Mouse (Mus musculus) liver, embryonic 13.5 days (tissue): ENCODE data around the gene Cdkn1c. TPM values are rescaled to one million over a fixed set of nuclear protein-coding genes. Genes with fewer than 3 reads are reported as not detected.
A peak's percentile ranks its signal among the peaks of the same experiment; 100 is the strongest.

Experiments
- ATAC-seq: fragments of 200-750 bp; cut with Nextera tagmentation; 2 replicates; pipeline ENCODE4 v1.8.0; 2017; ENCODE audit warnings: low read depth, mild to moderate bottlenecking, moderate number of reproducible peaks, moderate library complexity
- DNase-seq: peaks from one replicate; pipeline ENCODE4 v3.0.0; 2022
- H3K27ac ChIP-seq: fragments of 300-500 bp; sonication (generic); 2 replicates; pipeline ENCODE4 v1.5.1; 2015; ENCODE audit warnings: moderate library complexity, mild to moderate bottlenecking, inconsistent platforms
- H3K27me3 ChIP-seq: fragments of 300-500 bp; sonication (generic); 2 replicates; pipeline ENCODE4 v1.6.1; 2015; ENCODE audit warnings: mild to moderate bottlenecking, inconsistent platforms
- H3K36me3 ChIP-seq: fragments of 300-500 bp; sonication (generic); 2 replicates; pipeline ENCODE4 v1.6.1; 2015; ENCODE audit warnings: mild to moderate bottlenecking, inconsistent platforms
- H3K4me1 ChIP-seq: fragments of 300-500 bp; sonication (generic); replicated peaks from 2 replicates; pipeline ENCODE4 v1.6.1; 2015; ENCODE audit warnings: inconsistent platforms
- H3K4me2 ChIP-seq: fragments of 300-500 bp; sonication (generic); 2 replicates; pipeline ENCODE4 v1.6.1; 2015; ENCODE audit warnings: inconsistent platforms, mild to moderate bottlenecking, moderate library complexity
- H3K4me3 ChIP-seq: fragments of 300-500 bp; sonication (generic); replicated peaks from 2 replicates; pipeline ENCODE4 v1.5.1; 2015; ENCODE audit warnings: mild to moderate bottlenecking, inconsistent platforms
- H3K9ac ChIP-seq: fragments of 300-500 bp; sonication (generic); 2 replicates; pipeline ENCODE4 v1.6.1; 2015; ENCODE audit warnings: mild to moderate bottlenecking, inconsistent platforms
- H3K9me3 ChIP-seq: fragments of 300-500 bp; sonication (generic); replicated peaks from 2 replicates; pipeline ENCODE4 v1.6.1; 2016; ENCODE audit warnings: inconsistent platforms
- WGBS: fragments of 180-500 bp; shearing (Covaris S2); methylation state at CpG from one replicate; pipeline ENCODE4 v1.1.7; 2015; ENCODE audit not compliant: insufficient replicate concordance; 5-methylcytosine and 5-hydroxymethylcytosine counted together
- polyA plus RNA-seq: library from polyadenylated mRNA; unstranded; fragments of >200 nt; fragmentation: Nextera tagmentation; extraction: Ambion mirVana; gene quantifications from 2 replicates; pipeline ENCODE4 v1.2.1, GENCODE M21; 2015

Gene Cdkn1c
- polyA plus RNA-seq = 178 and 199 TPM in 2 replicates

DNA sequence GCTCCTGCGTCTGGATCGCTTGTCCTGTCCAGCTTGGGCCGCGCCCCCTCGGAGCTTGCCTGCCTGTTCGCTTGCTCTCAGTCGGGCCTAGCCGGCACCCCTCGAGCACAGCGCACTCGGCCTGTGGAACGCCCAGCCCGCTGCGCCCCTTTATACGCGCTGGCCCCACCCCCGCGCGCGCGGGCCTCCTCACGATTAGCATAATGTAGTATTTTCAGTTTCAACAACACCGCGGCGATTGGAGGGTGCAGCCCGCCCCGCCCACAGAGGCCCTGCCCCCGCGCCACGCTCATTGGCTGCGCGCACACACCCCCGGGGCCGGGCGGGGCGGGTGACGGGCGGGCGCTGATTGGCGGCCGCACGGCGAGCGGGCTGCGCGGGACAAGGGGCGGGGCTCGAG, at the start of gene Cdkn1c:
TSS of gene Cdkn1c (minus strand) at position 177 of the 400 bp plus-strand sequence.
- peak within 1 kb of the TSS; percentile 58 for H3K9ac ChIP-seq
- DNase-seq (peak; percentile 78), ATAC-seq (peak; percentile 88)
- H3K9me3 ChIP-seq = peaks cover 33% of the 10 kb centered on the region
- peaks cover 42% of the 10 kb centered on the region for H3K4me1 ChIP-seq
- H3K36me3 ChIP-seq = peaks cover 5% of the 10 kb centered on the region; the same call in 1 of the 2 replicates
- H3K4me2 ChIP-seq = peak within 1 kb of the TSS; percentile 64
- peaks cover 95% of the 10 kb centered on the region for H3K27me3 ChIP-seq
- 16% methylated on average over 47 of the region's 48 CpGs for WGBS
- H3K4me3 ChIP-seq = peak within 1 kb of the TSS; percentile 54
- H3K27ac ChIP-seq = peak within 1 kb of the TSS; percentile 32; the same call in 1 of the 2 replicates

DNA sequence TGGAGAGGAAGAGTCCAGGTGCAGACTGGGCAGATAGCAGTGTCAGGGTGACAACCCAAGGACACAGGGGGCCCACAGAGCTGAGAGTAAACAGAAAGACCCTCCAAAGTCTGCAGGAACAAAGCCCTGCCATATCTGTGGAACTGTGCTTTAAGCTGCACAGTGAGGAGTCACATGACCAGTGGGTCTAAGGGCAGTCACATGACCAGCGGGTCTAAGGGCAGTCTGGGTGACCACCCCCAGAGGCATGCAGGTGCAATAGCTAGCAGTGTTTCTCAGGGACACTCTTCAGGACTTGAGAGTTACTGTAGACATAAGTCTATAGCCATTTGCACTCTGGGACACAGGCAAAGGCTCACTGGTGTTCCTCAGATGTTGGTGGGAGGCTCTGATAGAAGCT, 48.7 kb upstream of the Cdkn1c start:
- Histone ChIP-seq H3K4me1 (peaks cover 7% of the 10 kb centered on the region; the same call in 1 of the 2 replicates), H3K36me3 (peaks cover 16% of the 10 kb centered on the region), H3K4me3 (no peak overlapping the region), H3K9me3 (no peaks in the 10 kb centered on the region), H3K27ac (no peak overlapping the region), H3K9ac (no peak overlapping the region), H3K4me2 (no peak overlapping the region), H3K27me3 (peaks cover 19% of the 10 kb centered on the region)
- WGBS = 44% methylated on average over 1 of the region's 1 CpGs
- ATAC-seq (no peak), DNase-seq (no peak)

DNA sequence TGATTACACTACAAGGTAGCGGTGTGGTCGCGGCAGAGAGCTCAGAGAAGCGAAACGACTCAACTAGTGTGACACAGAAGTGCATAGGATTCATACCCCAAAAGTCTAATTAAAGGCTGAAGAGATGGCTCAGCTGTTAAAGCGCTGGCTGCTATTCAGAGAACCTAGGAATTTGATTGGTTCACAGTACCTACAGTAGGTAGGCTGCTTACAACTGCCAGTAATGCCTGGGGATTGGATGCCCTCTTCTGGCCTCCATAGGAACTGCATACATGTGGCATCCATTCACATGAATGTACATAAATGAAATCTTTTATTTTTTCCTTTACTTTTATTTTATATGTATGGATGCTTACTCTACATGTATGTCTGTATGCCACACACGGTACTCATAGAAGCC, 45.8 kb upstream of the Cdkn1c start:
- no peak for ATAC-seq
- Histone ChIP-seq H3K36me3 (no peaks in the 10 kb centered on the region), H3K27ac (no peak overlapping the region), H3K4me1 (peaks cover 19% of the 10 kb centered on the region), H3K9ac (no peak overlapping the region), H3K4me3 (no peak overlapping the region), H3K27me3 (peaks cover 47% of the 10 kb centered on the region), H3K4me2 (no peak overlapping the region), H3K9me3 (no peaks in the 10 kb centered on the region)
- WGBS = 25% methylated on average over 7 of the region's 7 CpGs
- peak; percentile 38 for DNase-seq

DNA sequence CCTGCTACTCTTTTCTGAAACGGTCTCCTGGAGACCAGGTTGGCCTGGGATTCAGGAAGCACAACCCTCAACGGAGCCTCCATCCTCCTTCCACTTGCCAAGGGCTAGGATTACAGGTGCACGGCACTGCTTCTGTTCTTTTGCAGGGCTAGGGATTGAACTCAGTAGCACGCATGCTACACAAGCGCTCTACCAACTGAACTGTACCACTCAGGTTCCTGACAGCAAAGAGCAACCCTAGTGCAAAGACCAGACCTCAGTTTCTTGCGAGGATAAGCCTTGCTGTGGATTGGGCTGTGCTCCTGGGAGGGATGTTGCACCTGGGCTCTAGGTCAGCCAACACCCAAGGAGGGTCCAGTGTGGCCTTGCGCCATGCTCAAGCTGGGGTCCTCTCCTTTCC, 45.4 kb upstream of the Cdkn1c start:
- H3K4me2 ChIP-seq = no peak overlapping the region
- no peak overlapping the region for H3K27ac ChIP-seq
- no peaks in the 10 kb centered on the region for H3K36me3 ChIP-seq
- H3K4me1 ChIP-seq = peaks cover 21% of the 10 kb centered on the region
- no peak for ATAC-seq
- no peak for DNase-seq
- H3K9me3 ChIP-seq = no peaks in the 10 kb centered on the region
- H3K9ac ChIP-seq = no peak overlapping the region
- H3K4me3 ChIP-seq = no peak overlapping the region
- 55% methylated on average over 7 of the region's 7 CpGs for WGBS
- peaks cover 52% of the 10 kb centered on the region for H3K27me3 ChIP-seq

DNA sequence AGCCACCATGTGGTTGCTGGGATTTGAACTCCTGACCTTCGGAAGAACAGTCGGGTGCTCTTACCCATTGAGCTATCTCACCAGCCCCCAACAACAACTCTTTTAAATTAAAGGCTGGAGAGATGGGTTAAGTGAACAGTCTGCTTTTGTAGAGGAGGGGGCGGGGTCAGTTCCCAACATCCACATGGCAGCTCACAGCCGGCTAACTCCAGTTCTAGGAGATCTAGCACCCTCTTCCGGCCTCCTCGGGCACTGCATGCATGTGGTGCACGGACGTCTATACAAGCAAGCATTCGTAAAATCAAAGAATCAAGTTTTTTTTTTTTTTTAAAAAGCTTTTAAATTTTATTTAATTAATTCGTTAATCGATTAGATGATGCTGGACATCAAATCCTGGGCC, 45.0 kb upstream of the Cdkn1c start:
- H3K9ac ChIP-seq = no peak overlapping the region
- H3K4me3 ChIP-seq = no peak overlapping the region
- no peaks in the 10 kb centered on the region for H3K36me3 ChIP-seq
- H3K27ac ChIP-seq = no peak overlapping the region
- peaks cover 56% of the 10 kb centered on the region for H3K27me3 ChIP-seq
- no peak for ATAC-seq
- 20% methylated on average over 11 of the region's 11 CpGs for WGBS
- no peaks in the 10 kb centered on the region for H3K9me3 ChIP-seq
- DNase-seq = peak; percentile 59
- peaks cover 17% of the 10 kb centered on the region for H3K4me1 ChIP-seq
- H3K4me2 ChIP-seq = no peak overlapping the region

DNA sequence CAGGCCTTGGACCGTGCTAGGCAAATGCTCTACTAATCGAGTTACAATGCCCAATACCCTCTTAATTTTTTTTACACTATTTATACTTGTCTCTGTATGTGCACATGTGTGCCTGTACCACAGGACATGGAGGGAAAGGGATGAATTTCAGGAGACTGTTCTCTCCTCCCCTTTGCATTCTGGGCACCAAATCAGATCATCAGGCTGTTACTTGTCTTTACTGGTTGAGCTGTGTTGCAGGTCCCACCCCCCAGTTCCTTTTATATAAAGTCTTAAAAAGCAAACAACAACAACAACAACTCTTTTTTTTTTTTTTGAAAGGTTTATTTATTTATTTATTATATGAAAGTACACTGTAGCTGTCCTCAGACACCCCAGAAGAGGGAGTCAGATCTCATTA, 44.6 kb upstream of the Cdkn1c start:
- WGBS = 75% methylated on average over 2 of the region's 2 CpGs
- Histone ChIP-seq H3K9ac (no peak overlapping the region), H3K27ac (no peak overlapping the region), H3K9me3 (no peaks in the 10 kb centered on the region), H3K4me3 (no peak overlapping the region), H3K27me3 (peaks cover 60% of the 10 kb centered on the region), H3K4me1 (peaks cover 14% of the 10 kb centered on the region), H3K36me3 (no peaks in the 10 kb centered on the region), H3K4me2 (no peak overlapping the region)
- DNase-seq (no peak), ATAC-seq (no peak)

DNA sequence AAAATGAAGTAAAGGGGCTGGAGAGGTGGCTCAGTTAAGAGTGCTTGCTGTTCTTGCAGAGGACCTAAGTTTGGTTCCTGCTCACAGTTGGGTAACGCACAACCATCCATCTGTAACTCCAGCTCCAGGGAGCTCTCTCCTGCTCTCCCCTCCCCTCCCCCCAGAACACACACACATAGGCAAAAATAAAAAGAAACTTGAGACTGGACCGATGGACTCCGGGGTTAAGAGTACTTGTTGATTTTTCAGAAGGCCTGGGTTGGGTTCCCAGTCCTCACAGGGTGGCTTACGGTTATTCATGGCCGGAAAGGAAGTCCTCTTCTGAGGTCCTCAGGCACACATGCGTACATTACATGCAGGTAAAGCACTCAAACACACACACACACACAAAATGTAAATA, 43.1 kb upstream of the Cdkn1c start:
- H3K36me3 ChIP-seq = no peaks in the 10 kb centered on the region
- H3K9ac ChIP-seq = no peak overlapping the region
- no peak overlapping the region for H3K4me2 ChIP-seq
- 69% methylated on average over 6 of the region's 6 CpGs for WGBS
- peaks cover 14% of the 10 kb centered on the region for H3K4me1 ChIP-seq
- H3K4me3 ChIP-seq = no peak overlapping the region
- H3K27ac ChIP-seq = no peak overlapping the region
- H3K9me3 ChIP-seq = no peaks in the 10 kb centered on the region
- ATAC-seq = no peak
- DNase-seq = no peak
- peaks cover 74% of the 10 kb centered on the region for H3K27me3 ChIP-seq

DNA sequence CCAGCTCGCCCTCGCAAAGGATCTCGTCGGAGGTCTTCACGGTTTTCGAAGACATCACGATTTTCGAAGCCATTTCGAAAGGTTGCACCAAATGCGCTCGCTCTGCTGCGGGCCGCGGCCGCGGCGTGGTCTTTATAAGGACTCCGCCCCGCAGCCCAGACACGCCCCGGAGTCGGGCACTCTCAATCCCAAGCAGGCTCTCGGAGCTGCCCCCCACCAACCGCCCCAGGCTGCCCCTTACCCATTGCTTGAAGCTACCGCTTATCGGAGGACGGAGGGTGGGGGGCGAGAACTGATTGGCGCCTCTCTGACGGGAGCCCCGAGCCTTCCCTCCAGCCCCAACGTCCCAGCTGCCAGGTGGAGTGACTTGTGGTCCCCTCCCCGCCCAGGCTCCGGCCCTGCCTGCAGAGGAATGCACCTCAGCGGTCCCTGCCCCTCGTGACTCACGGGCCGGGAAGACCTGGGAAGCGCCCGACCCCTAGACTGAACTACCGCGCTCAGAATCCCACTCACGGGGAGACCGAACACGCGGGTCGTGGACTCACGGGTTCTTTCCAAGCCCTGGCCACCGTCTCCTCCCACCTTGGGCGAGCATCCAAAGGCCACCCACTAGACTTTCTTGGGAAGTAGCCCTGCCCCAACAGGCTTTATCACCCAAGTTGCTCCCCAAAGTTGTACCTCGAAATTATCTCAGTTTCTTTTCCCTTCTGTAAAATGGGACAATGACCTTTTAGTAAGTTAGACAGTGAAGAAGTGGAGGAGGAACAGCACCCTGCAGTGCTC, 41.8 kb upstream of the Cdkn1c start, which contains the start of gene Phlda2:
TSS of gene Phlda2 (minus strand) at position 733 of the 783 bp plus-strand sequence.
- ATAC-seq = peak; percentile 33; the same call in 1 of the 2 replicates
- peak within 1 kb of the TSS; percentile 52 for H3K4me3 ChIP-seq
- peaks cover 80% of the 10 kb centered on the region for H3K27me3 ChIP-seq
- H3K9ac ChIP-seq = no peak within 1 kb of the TSS
- no peak within 1 kb of the TSS for H3K27ac ChIP-seq
- DNase-seq = no peak
- H3K4me1 ChIP-seq = peaks cover 14% of the 10 kb centered on the region
- peak within 1 kb of the TSS; percentile 61 for H3K4me2 ChIP-seq
- WGBS = 4% methylated on average over 51 of the region's 51 CpGs
- no peaks in the 10 kb centered on the region for H3K9me3 ChIP-seq
- no peaks in the 10 kb centered on the region for H3K36me3 ChIP-seq

DNA sequence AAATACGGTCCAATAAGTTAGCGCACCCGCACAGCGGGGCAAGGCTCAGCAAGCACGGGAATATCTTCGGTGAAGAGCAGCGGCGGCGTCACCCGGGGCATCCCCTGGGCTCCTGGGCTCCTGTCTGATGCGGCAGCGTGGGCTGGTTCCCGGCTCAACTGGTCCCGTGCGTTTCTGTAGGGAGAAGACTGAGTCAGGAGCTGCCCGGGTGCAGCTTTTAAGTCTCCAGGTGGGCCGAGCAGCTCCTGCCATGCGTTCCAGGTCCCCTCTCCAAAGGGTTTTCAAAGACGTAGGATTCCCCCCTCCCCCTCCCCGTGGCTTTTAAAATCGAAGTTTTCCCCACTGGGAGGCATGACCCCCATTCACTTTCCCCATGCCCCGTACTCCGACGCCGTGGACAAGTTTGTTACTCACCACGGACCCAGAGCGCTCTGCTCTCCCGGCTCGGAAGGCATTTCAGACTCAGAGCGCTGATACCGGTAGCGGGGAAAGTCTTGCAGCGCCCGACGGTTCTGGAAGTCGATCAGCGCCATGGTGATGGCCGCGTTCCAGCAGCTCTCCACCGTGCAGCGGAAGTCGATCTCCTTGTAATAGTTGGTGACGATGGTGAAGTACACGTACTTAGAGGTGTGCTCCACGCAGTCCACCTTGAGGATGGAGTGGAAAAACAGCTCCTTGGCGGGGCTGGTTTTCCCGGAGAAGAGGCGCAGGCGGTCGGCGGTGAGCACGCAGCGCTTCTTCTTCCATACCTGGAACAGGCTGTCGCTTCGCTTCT, 41.0 kb upstream of the Cdkn1c start:
- Histone ChIP-seq H3K27ac (no peak overlapping the region), H3K4me1 (peaks cover 14% of the 10 kb centered on the region), H3K4me3 (peak overlapping the region; percentile 52), H3K27me3 (peaks cover 80% of the 10 kb centered on the region), H3K4me2 (peak overlapping the region; percentile 61), H3K9ac (no peak overlapping the region), H3K36me3 (no peaks in the 10 kb centered on the region), H3K9me3 (no peaks in the 10 kb centered on the region)
- ATAC-seq (no peak), DNase-seq (no peak)
- WGBS = 3% methylated on average over 55 of the region's 55 CpGs

DNA sequence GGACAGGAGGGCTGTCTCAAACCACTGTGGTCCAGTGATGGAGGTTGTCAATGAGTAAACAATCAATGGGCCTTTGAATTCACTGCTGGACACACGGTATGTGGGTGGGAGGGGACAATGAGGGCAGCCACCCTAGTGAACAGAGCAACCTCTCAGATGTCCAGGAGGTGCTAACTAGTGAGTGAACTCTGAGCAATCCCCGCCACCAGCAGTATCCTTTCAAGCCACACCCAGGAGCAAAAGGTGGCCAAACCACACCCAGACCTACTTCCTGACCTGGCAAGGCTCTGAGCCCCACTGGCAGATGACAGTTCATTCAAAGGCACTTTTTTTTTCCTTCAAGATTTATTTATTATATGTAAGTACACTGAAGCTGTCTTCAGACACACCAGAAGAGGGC, 40.1 kb upstream of the Cdkn1c start:
- DNase-seq (no peak), ATAC-seq (peak; percentile 19; the same call in 1 of the 2 replicates)
- 34% methylated on average over 2 of the region's 2 CpGs for WGBS
- Histone ChIP-seq H3K4me2 (no peak overlapping the region), H3K4me3 (no peak overlapping the region), H3K9ac (no peak overlapping the region), H3K4me1 (peaks cover 18% of the 10 kb centered on the region), H3K27ac (no peak overlapping the region), H3K36me3 (no peaks in the 10 kb centered on the region), H3K27me3 (peaks cover 77% of the 10 kb centered on the region), H3K9me3 (no peaks in the 10 kb centered on the region)

DNA sequence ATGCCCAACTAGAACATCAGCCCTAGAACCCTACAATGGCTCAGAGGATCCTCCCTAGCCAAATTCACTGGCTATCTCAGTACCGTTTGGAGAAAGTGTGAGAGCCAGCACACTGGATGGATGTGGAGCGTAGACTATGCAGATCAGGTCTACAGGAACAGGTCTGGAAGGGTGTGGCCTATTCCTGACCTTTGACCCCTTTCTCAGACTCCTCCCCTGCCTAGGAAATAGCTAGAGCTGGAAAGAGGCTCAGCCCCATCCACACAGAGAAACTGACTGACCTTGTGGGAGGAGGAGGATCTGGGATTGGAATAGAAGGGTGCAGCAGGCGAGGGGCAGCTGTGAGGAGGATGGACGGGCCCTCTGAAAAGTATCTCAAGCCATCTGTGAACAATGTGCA, 37.7 kb upstream of the Cdkn1c start:
- Histone ChIP-seq H3K4me2 (no peak overlapping the region), H3K27me3 (peaks cover 59% of the 10 kb centered on the region), H3K4me3 (no peak overlapping the region), H3K36me3 (no peaks in the 10 kb centered on the region), H3K9me3 (no peaks in the 10 kb centered on the region), H3K27ac (no peak overlapping the region), H3K4me1 (peaks cover 31% of the 10 kb centered on the region), H3K9ac (no peak overlapping the region)
- ATAC-seq = no peak
- DNase-seq = no peak
- WGBS = 68% methylated on average over 4 of the region's 4 CpGs
